Mouse (Mus musculus) kidney, postnatal 25 days (tissue): ENCODE data around the gene Ephb1.

Source experiments
- DNase-seq, 2 experiments: peaks; one replicate each; pipeline ENCODE4 v3.0.0; 2021; ENCODE audit warnings: mixed read lengths in 2 of 2

Gene Ephb1

GRCm38 (mm10) chr9:101883295-101883694 is 471.2 kb downstream of the Ephb1 start:
- DNase-seq = no peak

GRCm38 (mm10) chr9:101877109-101877987 is 477.1 kb downstream of the Ephb1 start:
- DNase-seq = no peak

GRCm38 (mm10) chr9:101875306-101875705 is 479.2 kb downstream of the Ephb1 start:
- DNase-seq = no peak
